Mouse (Mus musculus) urinary bladder, postnatal 4 days (tissue): ENCODE data around the gene Thada.

ENCODE experiments used
- DNase-seq, 2 experiments: peaks; one replicate each; pipeline ENCODE4 v3.0.0; 2021 to 2022; ENCODE audit warnings: low spot score in 2 of 2

Gene Thada

GRCm38 (mm10) chr17:84372411-84373045 is 93.5 kb downstream of the Thada start:
- DNase-seq: no peak

- DNase-seq: no peak
These were observed 95.6 kb downstream of the Thada start for GRCm38 (mm10) chr17:84370385-84370784.

- no peak for DNase-seq
These were observed 96.2 kb downstream of the Thada start for GRCm38 (mm10) chr17:84369769-84370168.

DNA sequence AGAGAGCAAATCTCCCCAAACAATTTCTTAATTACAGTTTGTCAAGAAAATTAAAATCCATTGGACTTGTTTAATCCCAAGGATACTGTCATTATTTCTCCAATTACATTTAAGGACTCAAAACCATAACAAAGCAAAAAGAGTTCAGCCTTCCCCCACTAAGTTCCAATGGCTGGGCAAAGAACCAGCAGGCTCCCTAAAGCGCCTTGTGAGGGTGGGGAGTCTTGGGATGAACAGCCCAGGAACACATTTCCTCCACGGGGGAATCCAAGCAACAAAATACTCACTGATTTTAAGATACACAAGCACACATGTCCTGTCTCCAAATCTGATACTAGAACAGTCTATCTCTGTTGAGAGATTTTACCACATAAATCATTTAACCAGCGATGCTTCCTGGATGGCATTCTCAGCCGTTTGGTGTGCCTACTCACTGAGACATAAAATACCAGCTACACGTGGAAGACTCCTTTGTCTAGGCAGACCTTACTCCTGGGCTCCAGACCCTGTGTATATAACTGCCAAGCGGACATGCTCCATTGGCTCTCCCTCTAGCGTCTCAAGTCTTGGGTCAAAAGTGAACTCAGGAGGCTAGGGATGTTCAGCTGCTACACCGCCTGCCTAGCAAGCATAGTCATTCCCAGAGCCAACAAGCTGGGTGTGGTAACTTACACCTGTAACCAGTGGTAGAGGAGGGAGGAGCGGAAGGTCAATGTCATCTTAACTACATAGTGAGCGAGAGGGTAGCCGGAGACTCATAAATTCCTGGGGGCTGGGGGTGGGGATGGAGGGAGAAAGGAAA is 97.6 kb downstream of the Thada start:
- DNase-seq: no peak

GRCm38 (mm10) chr17:84367663-84368062 is 98.3 kb downstream of the Thada start:
- DNase-seq: no peak

DNA sequence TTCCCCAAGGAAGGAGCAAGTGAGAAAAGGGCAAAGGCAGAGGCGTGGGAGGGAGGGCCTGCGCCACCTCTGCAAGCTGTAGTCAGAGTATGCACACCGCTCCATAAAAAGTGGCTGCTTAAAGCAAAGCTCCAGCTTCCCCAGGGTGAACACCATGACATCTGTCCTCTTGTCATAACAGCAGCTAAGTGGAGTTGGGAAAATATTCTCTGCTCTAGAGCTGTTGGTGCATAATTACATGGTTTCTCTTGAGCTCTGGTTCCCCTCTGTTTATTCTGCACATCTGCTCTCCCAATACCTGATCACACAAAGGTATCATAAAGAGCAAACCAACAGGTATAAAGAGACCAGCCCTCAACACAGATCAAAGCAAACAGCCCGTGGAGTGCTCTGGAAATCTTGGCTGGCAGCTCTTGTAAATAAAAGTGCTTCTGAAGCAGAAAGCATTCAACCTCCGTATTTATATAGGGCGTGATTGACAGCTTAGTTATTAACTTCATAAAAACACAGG is 100.2 kb downstream of the Thada start:
- DNase-seq: no peak

GRCm38 (mm10) chr17:84365006-84365716 is 100.8 kb downstream of the Thada start:
- DNase-seq: no peak

- DNase-seq: no peak
These were observed 102.6 kb downstream of the Thada start for GRCm38 (mm10) chr17:84363444-84363843.

- DNase-seq: no peak
These were observed 103.3 kb downstream of the Thada start for GRCm38 (mm10) chr17:84362581-84363286.

- no peak for DNase-seq
These were observed 105.0 kb downstream of the Thada start for GRCm38 (mm10) chr17:84361006-84361405.

DNA sequence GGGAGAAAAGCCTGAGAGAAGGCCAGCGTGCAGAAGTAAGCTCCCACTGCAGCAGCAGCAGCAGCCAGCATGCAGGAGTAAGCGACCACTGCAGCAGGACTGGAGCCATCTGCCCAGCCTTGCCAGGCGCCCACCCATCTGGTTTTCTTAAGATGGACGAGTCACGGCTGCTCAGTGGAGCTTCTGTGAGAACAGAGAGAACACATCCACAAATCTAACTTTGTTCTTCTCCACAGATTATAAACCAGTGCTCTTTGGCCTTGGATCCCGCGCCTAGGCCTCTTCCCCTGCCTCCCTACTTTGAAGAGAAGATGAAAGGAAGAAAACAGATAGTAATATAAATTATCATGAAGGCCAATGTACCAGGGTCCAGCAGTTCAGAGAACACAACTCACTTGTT is 106.2 kb downstream of the Thada start:
- no peak for DNase-seq

DNA sequence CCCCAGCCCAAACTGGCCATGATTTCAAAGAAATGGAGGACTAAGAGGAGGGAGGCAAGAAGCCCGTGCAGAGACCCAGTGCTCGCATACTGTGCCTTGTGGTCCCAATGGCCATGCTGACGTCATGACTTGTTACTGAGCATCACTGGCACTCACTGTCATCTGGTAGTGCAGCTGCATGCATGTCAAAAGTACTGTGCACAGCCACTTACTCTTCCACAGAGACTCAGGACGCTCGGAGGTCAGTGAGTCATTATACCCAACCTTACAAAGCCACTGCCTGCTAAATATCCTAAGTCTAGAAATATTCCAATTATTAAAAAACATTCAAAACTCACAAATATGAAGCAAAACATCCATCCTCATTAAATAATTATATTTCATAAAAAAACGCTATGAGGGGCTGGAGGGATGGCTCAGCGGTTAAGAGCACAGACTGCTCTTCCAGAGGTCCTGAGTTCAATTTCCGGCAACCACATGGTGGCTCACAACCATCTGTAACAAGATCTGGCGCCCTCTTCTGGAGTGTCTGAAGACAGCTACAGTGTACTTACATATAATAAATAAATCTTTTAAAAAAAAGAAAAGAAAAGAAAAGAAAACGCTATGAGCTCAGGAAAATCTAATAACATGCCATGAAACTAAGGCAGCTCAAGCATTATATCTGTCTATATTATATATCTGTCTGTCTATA is 106.9 kb downstream of the Thada start:
- DNase-seq: no peak

DNA sequence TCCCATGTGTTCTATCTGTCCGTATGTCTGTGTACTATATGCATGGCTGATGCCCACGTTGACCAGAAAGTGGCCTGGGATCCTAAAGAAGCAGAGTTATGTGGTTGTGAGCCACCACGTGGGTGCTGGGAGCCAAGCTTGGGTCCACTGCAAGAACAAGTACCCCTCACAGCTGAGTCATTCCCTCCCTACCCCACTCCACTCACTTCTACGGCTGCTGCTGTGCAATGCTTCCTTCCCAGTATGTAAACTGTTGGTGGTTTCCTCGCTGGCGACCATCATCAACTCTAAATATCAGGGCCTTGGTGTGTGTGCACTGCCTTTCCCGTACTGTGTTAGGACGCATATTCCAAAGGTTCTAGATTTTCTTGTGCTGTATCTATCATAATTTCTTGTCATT is 108.2 kb downstream of the Thada start:
- no peak for DNase-seq

GRCm38 (mm10) chr17:84356056-84356887 is 109.7 kb downstream of the Thada start:
- DNase-seq: no peak

DNA sequence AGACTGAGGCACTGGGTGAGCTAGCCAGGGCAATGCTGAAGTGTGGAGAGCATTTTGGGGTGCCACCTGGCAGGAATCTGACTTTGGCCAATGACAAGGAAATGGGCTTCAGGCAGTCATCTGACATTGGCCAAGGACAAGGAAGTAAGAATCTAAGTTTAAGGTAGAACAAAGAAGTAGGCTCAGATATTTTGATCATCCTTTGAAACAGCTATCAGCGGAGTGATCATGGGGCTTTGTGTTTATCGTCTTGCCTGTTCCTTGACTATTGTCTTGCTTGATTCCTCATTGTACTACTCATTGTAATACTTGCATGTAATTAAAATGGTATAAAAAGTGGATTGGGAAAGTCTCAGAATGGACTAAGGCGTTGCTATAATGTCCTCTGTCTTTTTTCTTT is 111.0 kb downstream of the Thada start:
- no peak for DNase-seq

GRCm38 (mm10) chr17:84353902-84354311 is 112.1 kb downstream of the Thada start:
- no peak for DNase-seq

- no peak for DNase-seq
These were observed 112.6 kb downstream of the Thada start for GRCm38 (mm10) chr17:84353224-84353901.

DNA sequence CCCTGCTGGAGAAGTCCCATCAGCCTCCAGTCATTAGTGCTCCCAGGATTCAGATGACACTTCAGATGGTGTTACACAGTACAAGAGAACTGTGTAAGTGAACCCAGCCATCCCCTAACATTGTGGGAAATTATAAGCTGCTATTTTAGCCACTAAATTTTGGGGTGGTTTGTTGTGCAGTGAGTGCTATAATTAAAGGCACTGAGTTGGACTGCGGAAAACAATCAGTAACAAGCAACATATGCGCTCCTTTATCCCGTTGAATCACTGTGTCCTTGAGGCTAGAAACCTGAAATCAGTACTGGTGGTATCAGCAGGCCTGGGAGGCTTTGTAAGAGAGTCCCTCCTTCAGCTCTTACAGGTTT is 113.2 kb downstream of the Thada start:
- no peak for DNase-seq

DNA sequence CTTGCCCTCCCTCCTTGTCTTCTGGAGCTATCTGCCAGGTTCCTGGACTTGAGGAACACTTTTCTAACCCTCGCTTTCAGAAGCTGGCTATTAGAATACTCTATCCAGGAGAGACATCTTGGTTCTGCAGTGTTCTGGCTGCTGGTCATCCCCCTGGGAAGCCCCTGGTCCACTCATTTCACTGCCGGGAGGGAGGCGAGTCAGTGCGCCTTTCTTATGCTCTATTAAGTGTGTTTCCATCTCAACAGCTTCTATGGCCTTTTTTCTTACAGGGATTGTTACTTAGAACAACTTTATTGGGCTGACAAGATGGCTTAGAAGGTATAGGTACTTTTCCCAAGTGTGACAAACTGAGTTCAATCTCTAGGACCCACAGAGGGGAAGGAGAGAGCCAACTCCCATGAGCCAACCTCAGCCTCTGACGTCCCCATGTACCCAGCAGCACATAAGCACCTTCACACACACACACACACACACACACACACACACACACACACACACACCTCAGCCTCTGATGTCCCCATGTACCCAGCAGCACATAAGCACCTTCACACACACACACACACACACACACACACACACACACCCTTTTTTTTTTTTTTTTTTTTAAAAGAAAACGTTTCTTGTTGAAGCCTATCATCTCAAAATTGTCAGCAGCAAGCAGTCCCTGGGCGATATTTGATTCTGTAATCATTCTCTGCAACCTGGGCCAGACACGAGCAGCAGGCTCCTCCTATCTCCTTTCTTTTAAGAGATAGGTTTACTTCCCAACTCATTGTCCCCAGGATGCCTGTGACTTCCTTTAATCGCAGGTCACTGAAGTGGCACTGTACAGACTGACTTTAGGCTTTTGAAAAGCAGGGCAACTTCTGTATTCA is 113.9 kb downstream of the Thada start:
- no peak for DNase-seq
